10 mouse cellular contexts compared by ENCODE assay signal in the genomic region with DNA sequence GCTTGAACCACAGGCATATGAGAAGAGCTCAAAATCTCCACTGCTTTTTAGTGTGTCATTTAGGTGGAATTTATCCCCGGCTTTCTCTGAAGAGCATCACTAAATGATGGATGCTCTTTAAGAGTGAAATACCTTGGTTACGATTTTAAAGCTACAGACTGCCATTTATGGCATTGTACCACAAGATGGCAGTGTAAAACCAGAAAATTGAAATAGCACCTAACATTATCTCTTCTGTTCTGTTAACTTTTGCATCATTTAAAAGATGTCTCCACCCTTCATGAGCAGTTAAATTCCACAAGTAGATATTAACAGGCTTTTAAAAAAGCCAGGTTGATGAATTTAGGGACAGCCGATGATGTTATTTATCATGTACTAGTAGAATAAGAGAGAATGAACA.
A peak's percentile ranks its signal among the peaks of the same experiment; 100 is the strongest.
DNase-seq lines count a peak whose midpoint lies in the region; ATAC-seq and TF ChIP-seq lines count a peak whose summit lies in the region.
"Had no signal": no experiment of that assay in that cellular context is flagged by ENCODE, and none has a peak within 500 bp of the region (broad histone marks: within the 10 kb centered on the region; RNA-seq: fewer than 3 reads in every experiment).

No protein-coding gene starts in this region.

- no peak overlapping the region for H3K27ac ChIP-seq in kidney, adult 2 months (ENCODE audit: insufficient read depth, low read depth, low read length)
- H3K27ac ChIP-seq in midbrain, postnatal 0 days (ENCODE audit: low read depth, low read length) = no peak overlapping the region
- H3K27ac ChIP-seq in midbrain, embryonic 15.5 days = no peak overlapping the region
- H3K27ac ChIP-seq in forebrain, embryonic 13.5 days = no peak overlapping the region

- no peak for TF ChIP-seq POLR2A in kidney, adult 2 months (IDR thresholded peaks at IDR 0.05; ENCODE audit: low read depth, low read length)

- 56% methylated on average over 3 of the region's 3 CpGs for WGBS in kidney, adult 2 months
- WGBS in midbrain, postnatal 0 days = 59% methylated on average over 3 of the region's 3 CpGs
- WGBS in midbrain, embryonic 15.5 days = 68% methylated on average over 3 of the region's 3 CpGs
- WGBS in forebrain, embryonic 13.5 days = 66% methylated on average over 3 of the region's 3 CpGs

- no peaks in the 10 kb centered on the region for H3K4me1 ChIP-seq in kidney, adult 2 months (ENCODE audit: control insufficient read depth, insufficient read depth, low read length)
- no peaks in the 10 kb centered on the region for H3K4me1 ChIP-seq in midbrain, postnatal 0 days (ENCODE audit: insufficient read depth, low read length)
- H3K4me1 ChIP-seq in midbrain, embryonic 15.5 days = no peaks in the 10 kb centered on the region
- H3K4me1 ChIP-seq in forebrain, embryonic 13.5 days = no peaks in the 10 kb centered on the region

- peak; percentile 25 for DNase-seq in kidney, adult 2 months
- DNase-seq in kidney, postnatal 25 days = no peak
- DNase-seq in midbrain, postnatal 0 days (ENCODE audit: low spot score) = peak; percentile 70
- DNase-seq in c-Kit-positive CD71-negative TER-119-negative erythroid progenitor cells, embryonic 14.5 days (ENCODE audit: low read depth) = peak; percentile 16
- DNase-seq in spleen, postnatal 14 days (ENCODE audit: low spot score in 2 of 2) = no peak
- DNase-seq: gastrocnemius, postnatal 14 days; right cerebral cortex, postnatal 14 days had no signal

- H3K36me3 ChIP-seq in kidney, adult 2 months (ENCODE audit: control insufficient read depth, insufficient read depth, low read length) = no peaks in the 10 kb centered on the region; the same call in 1 of the 2 replicates
- H3K36me3 ChIP-seq in midbrain, postnatal 0 days (ENCODE audit: insufficient read depth, low read length) = peaks cover 28% of the 10 kb centered on the region; the same call in 1 of the 2 replicates
- H3K36me3 ChIP-seq in midbrain, embryonic 15.5 days (replicated peaks) = peaks cover 7% of the 10 kb centered on the region; the same call in 1 of the 2 replicates
- H3K36me3 ChIP-seq in forebrain, embryonic 13.5 days (ENCODE audit: poor library complexity, severe bottlenecking) = peaks cover 56% of the 10 kb centered on the region

- no peak overlapping the region for H3K4me3 ChIP-seq in kidney, adult 2 months (ENCODE audit: insufficient read depth, low read depth, low read length)
- H3K4me3 ChIP-seq in midbrain, postnatal 0 days (ENCODE audit: low read depth, low read length) = no peak overlapping the region
- no peak overlapping the region for H3K4me3 ChIP-seq in midbrain, embryonic 15.5 days
- no peak overlapping the region for H3K4me3 ChIP-seq in forebrain, embryonic 13.5 days

- no peak overlapping the region for H3K9ac ChIP-seq in midbrain, postnatal 0 days (replicated peaks; ENCODE audit: low read length, poor library complexity, severe bottlenecking)
- no peak overlapping the region for H3K9ac ChIP-seq in midbrain, embryonic 15.5 days
- no peak overlapping the region for H3K9ac ChIP-seq in forebrain, embryonic 13.5 days

- 0 out of 2 replicates have a peak, but pooled peaks have one; percentile 0 for TF ChIP-seq CTCF in kidney, adult 2 months (conservative IDR thresholded peaks at IDR 0.05; ENCODE audit: insufficient read depth, insufficient read length, low read depth, low read length)
- TF ChIP-seq CTCF in midbrain, postnatal 0 days (IDR thresholded peaks at IDR 0.05) = peak; percentile 86

- ATAC-seq in midbrain, postnatal 0 days (ENCODE audit: low FRiP score) = no peak
- no peak for ATAC-seq in midbrain, embryonic 15.5 days (replicated peaks)
- no peak for ATAC-seq in forebrain, embryonic 13.5 days
- ATAC-seq: midbrain, embryonic 16.5 days had no signal

- H3K4me2 ChIP-seq in midbrain, postnatal 0 days (ENCODE audit: low read depth, low read length, poor library complexity, severe bottlenecking) = no peak overlapping the region
- H3K4me2 ChIP-seq in midbrain, embryonic 15.5 days = no peak overlapping the region
- no peak overlapping the region for H3K4me2 ChIP-seq in forebrain, embryonic 13.5 days

- H3K27me3 ChIP-seq in kidney, adult 2 months (replicated peaks; ENCODE audit: control insufficient read depth, insufficient read depth, low read length) = no peaks in the 10 kb centered on the region
- no peaks in the 10 kb centered on the region for H3K27me3 ChIP-seq in midbrain, postnatal 0 days (ENCODE audit: insufficient read depth, low read length)
- no peaks in the 10 kb centered on the region for H3K27me3 ChIP-seq in midbrain, embryonic 15.5 days (replicated peaks)
- H3K27me3 ChIP-seq in forebrain, embryonic 13.5 days = no peaks in the 10 kb centered on the region

- H3K9me3 ChIP-seq in midbrain, postnatal 0 days (ENCODE audit: low read length) = no peaks in the 10 kb centered on the region
- H3K9me3 ChIP-seq in midbrain, embryonic 15.5 days = no peaks in the 10 kb centered on the region
- H3K9me3 ChIP-seq in forebrain, embryonic 13.5 days (replicated peaks) = no peaks in the 10 kb centered on the region

Comparison
In these comparisons a context has a peak if more than half of its experiments do, and no peak if none do; other contexts are left out.
1. DNase-seq: peak in kidney, adult 2 months (single experiment), midbrain, postnatal 0 days (single experiment) and c-Kit-positive CD71-negative TER-119-negative erythroid progenitor cells, embryonic 14.5 days (single experiment); none in kidney, postnatal 25 days (0 of 2) and spleen, postnatal 14 days (0 of 2).